Mouse (Mus musculus) cerebellum, postnatal 14 days (tissue): Measurements from ENCODE around the gene Six6.

Source experiments
- DNase-seq, 2 experiments: peaks; one replicate each; pipeline ENCODE4 v3.0.0; 2021; ENCODE audit warnings: mixed read lengths in 2 of 2

Gene Six6

GRCm38 (mm10) chr12:72939616-72940015, at the start of gene Six6:
Six6 (plus strand) TSS chr12:72939892.
- DNase-seq: no peak

- peak; percentile 41 to 48 for DNase-seq
These were observed 22.3 kb upstream of the Six6 start for GRCm38 (mm10) chr12:72917159-72917993.

GRCm38 (mm10) chr12:72936751-72937150, 2.9 kb upstream of the Six6 start:
- DNase-seq: no peak

- DNase-seq: peak in 1 of 2 experiments; percentile 24
These were observed 2.1 kb upstream of the Six6 start for GRCm38 (mm10) chr12:72937537-72938120.

- DNase-seq: peak in 1 of 2 experiments; percentile 9
These were observed 1.5 kb upstream of the Six6 start for GRCm38 (mm10) chr12:72938176-72938575.

GRCm38 (mm10) chr12:72938600-72939490, 847 bp upstream of the Six6 start:
- DNase-seq: peak; percentile 12 to 20

GRCm38 (mm10) chr12:72940071-72940821, 554 bp downstream of the Six6 start, which contains the start of gene 4930447C04Rik:
4930447C04Rik (minus strand) TSS chr12:72940774.
- DNase-seq: peak in 1 of 2 experiments; percentile 28

GRCm38 (mm10) chr12:72940822-72941397, 1.2 kb downstream of the Six6 start:
- DNase-seq: peak in 1 of 2 experiments; percentile 14

- peak in 1 of 2 experiments; percentile 14 for DNase-seq
These were observed 1.8 kb downstream of the Six6 start for GRCm38 (mm10) chr12:72941398-72942051.

- DNase-seq: no peak
These were observed 2.5 kb downstream of the Six6 start for GRCm38 (mm10) chr12:72942171-72942570.

GRCm38 (mm10) chr12:72943574-72944110, 4.0 kb downstream of the Six6 start:
- peak in 1 of 2 experiments; percentile 28 for DNase-seq

GRCm38 (mm10) chr12:72944411-72945225, 4.9 kb downstream of the Six6 start:
- DNase-seq: peak in 1 of 2 experiments; percentile 26

- DNase-seq: peak in 1 of 2 experiments; percentile 5
These were observed 5.8 kb downstream of the Six6 start for GRCm38 (mm10) chr12:72945301-72946063.

- peak in 1 of 2 experiments; percentile 28 for DNase-seq
These were observed 6.3 kb downstream of the Six6 start for GRCm38 (mm10) chr12:72946064-72946395.

- peak in 1 of 2 experiments; percentile 9 for DNase-seq
These were observed 7.1 kb downstream of the Six6 start for GRCm38 (mm10) chr12:72946805-72947204.

- DNase-seq: no peak
These were observed 7.6 kb downstream of the Six6 start for GRCm38 (mm10) chr12:72947335-72947734.

GRCm38 (mm10) chr12:72953089-72953488, 13.4 kb downstream of the Six6 start:
- DNase-seq: no peak

GRCm38 (mm10) chr12:72953858-72954257, 14.2 kb downstream of the Six6 start:
- DNase-seq: no peak

GRCm38 (mm10) chr12:72954906-72955305, 15.2 kb downstream of the Six6 start:
- no peak for DNase-seq
